Mouse (Mus musculus): ENCODE measurements around the gene Smg1. TPM values are rescaled to one million over a fixed set of nuclear protein-coding genes. Genes with fewer than 3 reads are reported as not detected.

Smg1 gene
- total and polyA plus RNA-seq, 3 experiments: 19.9 to 121 (median 53.5) TPM

DNA sequence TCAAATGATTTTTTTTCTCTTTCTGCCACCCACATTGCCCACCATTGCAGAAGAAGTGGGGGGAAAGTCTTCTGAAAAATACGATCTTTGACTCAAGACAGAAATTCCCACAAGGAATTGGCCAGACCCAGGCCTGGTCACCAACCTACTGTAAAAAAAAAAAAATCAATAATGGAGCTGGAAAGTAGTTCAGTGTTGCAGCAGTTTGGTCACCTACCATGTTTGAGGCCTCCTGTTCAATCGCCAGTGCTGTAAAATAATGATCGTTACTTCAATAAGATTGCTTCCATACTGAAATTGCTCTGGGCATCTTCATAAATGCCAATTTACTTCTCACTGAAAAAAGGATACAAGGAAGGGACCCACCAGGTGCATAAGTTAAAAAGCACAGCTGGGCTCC is 1.8 kb upstream of the Smg1 start:
- TF ChIP-seq CTCF (IDR thresholded peaks at IDR 0.05; ENCODE audit: low read depth, low read length): no peak
- TF ChIP-seq TAL1 (conservative IDR thresholded peaks at IDR 0.05; ENCODE audit: low read depth, low read length): no peak
- no peak for TF ChIP-seq GATA1 (IDR thresholded peaks at IDR 0.05; ENCODE audit: borderline replicate concordance, low read length)
- TF ChIP-seq GATA2 (IDR thresholded peaks at IDR 0.05; ENCODE audit: borderline replicate concordance, low read depth, low read length): no peak
- no peak for TF ChIP-seq POLR2AphosphoS5 (IDR thresholded peaks at IDR 0.05; ENCODE audit: insufficient replicate concordance, low read depth, low read length)
- no peak for ATAC-seq (ENCODE audit: extremely low read depth, insufficient number of reproducible peaks, low FRiP score, poor library complexity, severe bottlenecking)
- no peaks in the 10 kb centered on the region for H3K9me3 ChIP-seq (replicated peaks)
- peaks cover 16% of the 10 kb centered on the region for H3K4me1 ChIP-seq (ENCODE audit: insufficient read depth, low read depth, low read length)
- DNase-seq (ENCODE audit: low spot score): no peak
- no peaks in the 10 kb centered on the region for H3K36me3 ChIP-seq (replicated peaks)
- peaks cover 2% of the 10 kb centered on the region; the same call in 1 of the 2 replicates for H3K27me3 ChIP-seq (ENCODE audit: insufficient read depth, low read length)
- no peak overlapping the region for H3K4me3 ChIP-seq (ENCODE audit: low read depth, low read length)

- TF ChIP-seq GATA1 (IDR thresholded peaks at IDR 0.05; ENCODE audit: borderline replicate concordance, low read length) (no peak), GATA2 (IDR thresholded peaks at IDR 0.05; ENCODE audit: borderline replicate concordance, low read depth, low read length) (no peak), TAL1 (conservative IDR thresholded peaks at IDR 0.05; ENCODE audit: low read depth, low read length) (no peak), POLR2AphosphoS5 (IDR thresholded peaks at IDR 0.05; ENCODE audit: insufficient replicate concordance, low read depth, low read length) (no peak), CTCF (IDR thresholded peaks at IDR 0.05; ENCODE audit: low read depth, low read length) (no peak)
- Histone ChIP-seq H3K9me3 (replicated peaks) (no peaks in the 10 kb centered on the region), H3K4me3 (ENCODE audit: low read depth, low read length) (peak overlapping the region; percentile 89), H3K27me3 (ENCODE audit: insufficient read depth, low read length) (0 out of 2 replicates have a peak, but pooled peaks cover under 1% of the 10 kb centered on the region), H3K36me3 (replicated peaks) (peaks cover 5% of the 10 kb centered on the region), H3K4me1 (ENCODE audit: insufficient read depth, low read depth, low read length) (peaks cover 26% of the 10 kb centered on the region)
- DNase-seq (ENCODE audit: low spot score) (peak; percentile 42), ATAC-seq (ENCODE audit: extremely low read depth, insufficient number of reproducible peaks, low FRiP score, poor library complexity, severe bottlenecking) (no peak)
These were observed 508 bp downstream of the Smg1 start for GRCm38 (mm10) chr7:118242911-118243412.

DNA sequence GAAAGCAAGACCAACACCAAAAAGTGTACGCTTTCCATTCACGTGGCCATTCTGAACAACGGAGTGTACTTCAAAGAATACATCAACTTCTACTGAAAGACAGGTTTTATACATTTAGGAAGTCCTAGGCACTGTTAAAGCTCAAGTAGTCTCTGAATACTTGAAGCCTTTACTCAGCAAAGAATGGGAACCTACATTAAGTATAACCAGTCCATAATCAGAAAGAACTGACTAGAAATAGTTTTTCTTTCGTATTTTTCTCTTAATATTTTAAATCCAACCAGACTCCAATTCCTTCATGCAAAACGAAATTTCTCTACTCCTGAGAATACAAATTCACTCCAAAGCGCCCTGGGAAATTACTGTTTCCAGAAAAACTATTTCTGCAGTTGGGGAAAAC is 1.2 kb downstream of the Smg1 start:
- peaks cover 28% of the 10 kb centered on the region for H3K4me1 ChIP-seq (ENCODE audit: insufficient read depth, low read depth, low read length)
- ATAC-seq (ENCODE audit: extremely low read depth, insufficient number of reproducible peaks, low FRiP score, poor library complexity, severe bottlenecking): no peak
- H3K4me3 ChIP-seq (ENCODE audit: low read depth, low read length): peak overlapping the region; percentile 89
- no peak for TF ChIP-seq TAL1 (conservative IDR thresholded peaks at IDR 0.05; ENCODE audit: low read depth, low read length)
- TF ChIP-seq POLR2AphosphoS5 (IDR thresholded peaks at IDR 0.05; ENCODE audit: insufficient replicate concordance, low read depth, low read length): no peak
- TF ChIP-seq GATA1 (IDR thresholded peaks at IDR 0.05; ENCODE audit: borderline replicate concordance, low read length): no peak
- no peak for TF ChIP-seq GATA2 (IDR thresholded peaks at IDR 0.05; ENCODE audit: borderline replicate concordance, low read depth, low read length)
- no peak for TF ChIP-seq CTCF (IDR thresholded peaks at IDR 0.05; ENCODE audit: low read depth, low read length)
- DNase-seq (ENCODE audit: low spot score): no peak
- no peaks in the 10 kb centered on the region for H3K9me3 ChIP-seq (replicated peaks)
- no peaks in the 10 kb centered on the region for H3K27me3 ChIP-seq (ENCODE audit: insufficient read depth, low read length)
- H3K36me3 ChIP-seq (replicated peaks): peaks cover 8% of the 10 kb centered on the region

DNA sequence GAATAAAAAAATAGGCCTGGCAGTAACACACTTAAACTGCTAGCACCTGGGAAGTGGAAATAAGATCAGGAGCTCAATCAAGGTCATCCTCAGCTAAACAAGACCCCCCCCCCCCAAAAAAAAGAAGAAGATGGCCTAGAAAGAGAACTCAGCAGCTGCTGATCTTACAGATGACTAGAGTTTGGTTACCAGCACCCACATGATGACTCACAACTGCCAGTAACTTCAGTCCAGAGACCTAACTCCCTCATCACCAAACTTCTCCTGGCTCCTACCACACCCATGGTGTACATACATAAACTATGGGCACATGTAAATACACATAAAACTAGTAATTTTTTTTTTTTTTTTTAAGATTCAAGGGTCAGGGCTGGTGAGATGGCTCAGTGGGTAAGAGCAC is 3.1 kb downstream of the Smg1 start:
- TF ChIP-seq POLR2AphosphoS5 (IDR thresholded peaks at IDR 0.05; ENCODE audit: insufficient replicate concordance, low read depth, low read length): no peak
- no peak for TF ChIP-seq GATA2 (IDR thresholded peaks at IDR 0.05; ENCODE audit: borderline replicate concordance, low read depth, low read length)
- TF ChIP-seq CTCF (IDR thresholded peaks at IDR 0.05; ENCODE audit: low read depth, low read length): no peak
- TF ChIP-seq TAL1 (conservative IDR thresholded peaks at IDR 0.05; ENCODE audit: low read depth, low read length): no peak
- TF ChIP-seq GATA1 (IDR thresholded peaks at IDR 0.05; ENCODE audit: borderline replicate concordance, low read length): no peak
- Histone ChIP-seq H3K27me3 (ENCODE audit: insufficient read depth, low read length) (no peaks in the 10 kb centered on the region), H3K36me3 (replicated peaks) (peaks cover 8% of the 10 kb centered on the region), H3K4me3 (ENCODE audit: low read depth, low read length) (no peak overlapping the region), H3K4me1 (ENCODE audit: insufficient read depth, low read depth, low read length) (peaks cover 28% of the 10 kb centered on the region), H3K9me3 (replicated peaks) (no peaks in the 10 kb centered on the region)
- no peak for ATAC-seq (ENCODE audit: extremely low read depth, insufficient number of reproducible peaks, low FRiP score, poor library complexity, severe bottlenecking)
- DNase-seq (ENCODE audit: low spot score): no peak

DNA sequence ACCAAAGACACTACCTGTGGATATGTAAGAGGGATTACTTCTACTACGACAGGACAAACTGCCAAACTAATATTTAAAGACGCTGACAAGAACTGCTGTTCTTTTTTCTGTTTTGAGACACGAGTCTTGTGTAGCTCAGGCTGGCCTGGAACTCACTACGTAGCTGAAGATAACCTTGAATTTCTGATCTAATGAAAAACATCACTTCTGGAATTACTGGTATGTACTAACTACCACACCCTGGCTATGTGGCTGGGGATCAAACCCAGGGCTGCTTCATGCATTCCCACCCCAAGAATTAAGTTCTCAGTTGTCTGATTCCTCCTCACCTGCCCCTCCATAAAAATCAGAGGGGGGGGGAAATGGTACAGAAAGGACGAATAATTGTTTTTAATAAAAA is 3.5 kb downstream of the Smg1 start:
- Histone ChIP-seq H3K4me1 (ENCODE audit: insufficient read depth, low read depth, low read length) (peaks cover 28% of the 10 kb centered on the region), H3K27me3 (ENCODE audit: insufficient read depth, low read length) (no peaks in the 10 kb centered on the region), H3K9me3 (replicated peaks) (no peaks in the 10 kb centered on the region), H3K36me3 (replicated peaks) (peaks cover 8% of the 10 kb centered on the region), H3K4me3 (ENCODE audit: low read depth, low read length) (no peak overlapping the region)
- DNase-seq (ENCODE audit: low spot score) (no peak), ATAC-seq (ENCODE audit: extremely low read depth, insufficient number of reproducible peaks, low FRiP score, poor library complexity, severe bottlenecking) (no peak)
- TF ChIP-seq POLR2AphosphoS5 (IDR thresholded peaks at IDR 0.05; ENCODE audit: insufficient replicate concordance, low read depth, low read length): no peak
- no peak for TF ChIP-seq CTCF (IDR thresholded peaks at IDR 0.05; ENCODE audit: low read depth, low read length)
- TF ChIP-seq GATA2 (IDR thresholded peaks at IDR 0.05; ENCODE audit: borderline replicate concordance, low read depth, low read length): no peak
- no peak for TF ChIP-seq GATA1 (IDR thresholded peaks at IDR 0.05; ENCODE audit: borderline replicate concordance, low read length)
- TF ChIP-seq TAL1 (conservative IDR thresholded peaks at IDR 0.05; ENCODE audit: low read depth, low read length): no peak

DNA sequence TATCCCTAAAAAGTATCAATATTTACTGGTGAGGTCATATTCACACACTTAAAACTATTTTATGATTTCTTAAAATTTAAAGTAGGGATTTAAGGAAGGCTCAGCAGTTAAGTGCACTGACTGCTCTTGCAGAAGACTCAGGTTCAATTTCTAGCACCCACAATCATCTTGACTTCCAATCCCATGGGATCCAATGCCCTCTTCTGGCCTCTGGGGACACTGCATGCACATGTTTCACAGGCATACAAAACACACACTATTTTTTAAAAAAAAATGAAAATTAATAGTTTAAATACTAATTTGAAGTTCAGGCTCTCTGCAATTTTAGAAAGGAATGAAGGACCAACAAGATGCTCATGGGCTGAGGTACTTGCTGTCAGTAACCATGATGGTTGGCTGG is 6.5 kb downstream of the Smg1 start:
- TF ChIP-seq TAL1 (conservative IDR thresholded peaks at IDR 0.05; ENCODE audit: low read depth, low read length) (no peak), GATA2 (IDR thresholded peaks at IDR 0.05; ENCODE audit: borderline replicate concordance, low read depth, low read length) (no peak)
- H3K27me3 ChIP-seq (ENCODE audit: insufficient read depth, low read length): no peaks in the 10 kb centered on the region
- H3K36me3 ChIP-seq (replicated peaks): peaks cover 8% of the 10 kb centered on the region
- DNase-seq (ENCODE audit: low spot score) (no peak), ATAC-seq (ENCODE audit: extremely low read depth, insufficient number of reproducible peaks, low FRiP score, poor library complexity, severe bottlenecking) (no peak)
- H3K9me3 ChIP-seq (replicated peaks): no peaks in the 10 kb centered on the region
- H3K4me1 ChIP-seq (ENCODE audit: insufficient read depth, low read depth, low read length): peaks cover 29% of the 10 kb centered on the region
- no peak overlapping the region for H3K4me3 ChIP-seq (ENCODE audit: low read depth, low read length)

All from G1E (cell line).